Mouse (Mus musculus) stomach, embryonic 16.5 days (tissue): ENCODE measurements at regions not wholly inside any gene's neighbourhood (a gene's known extent, or its start where the extent isn't known, plus 50 kb on each side); places are given as distances from the start of the nearest gene placed in this dataset. TPM values are rescaled to one million over a fixed set of nuclear protein-coding genes. Genes with fewer than 3 reads are reported as not detected.

Experiments
- ATAC-seq: fragments of 200-750 bp; cut with Nextera tagmentation; 2 replicates; pipeline ENCODE4 v1.8.0; 2017; ENCODE audit warnings: moderate number of reproducible peaks, moderate TSS enrichment; ENCODE audit not compliant: insufficient read depth, low FRiP score
- H3K27ac ChIP-seq: fragments of 300-500 bp; sonication (generic); 2 replicates; pipeline ENCODE4 v1.5.1; 2014; ENCODE audit warnings: low read length
- H3K27me3 ChIP-seq: fragments of 300-500 bp; sonication (generic); 2 replicates; pipeline ENCODE4 v1.6.1; 2014; ENCODE audit warnings: low read length, control low read depth, mixed read lengths; ENCODE audit not compliant: control insufficient read depth, insufficient read depth
- H3K36me3 ChIP-seq: fragments of 300-500 bp; sonication (generic); 2 replicates; pipeline ENCODE4 v1.6.1; 2014; ENCODE audit warnings: low read length; ENCODE audit not compliant: control insufficient read depth, insufficient read depth
- H3K4me1 ChIP-seq: fragments of 300-500 bp; sonication (generic); 2 replicates; pipeline ENCODE4 v1.6.1; 2014; ENCODE audit warnings: low read length, control low read depth, mixed read lengths; ENCODE audit not compliant: control insufficient read depth, insufficient read depth
- H3K4me2 ChIP-seq: fragments of 300-500 bp; sonication (generic); 2 replicates; pipeline ENCODE4 v1.6.1; 2014; ENCODE audit warnings: low read depth, low read length, mixed read lengths
- H3K4me3 ChIP-seq: fragments of 300-500 bp; sonication (generic); replicated peaks from 2 replicates; pipeline ENCODE4 v1.5.1; 2014; ENCODE audit warnings: mild to moderate bottlenecking, low read length
- H3K9ac ChIP-seq: fragments of 300-500 bp; sonication (generic); 2 replicates; pipeline ENCODE4 v1.6.1; 2014; ENCODE audit warnings: low read length
- H3K9me3 ChIP-seq: fragments of 300-500 bp; sonication (generic); replicated peaks from 2 replicates; pipeline ENCODE4 v1.6.1; 2016; ENCODE audit warnings: low read length, control low read depth; ENCODE audit not compliant: control insufficient read depth
- WGBS: fragments of 180-500 bp; shearing (Covaris S2); extraction: QIAGEN DNeasy Blood & Tissue Kit; methylation state at CpG from one replicate; pipeline ENCODE4 v1.1.7; 2014; 5-methylcytosine and 5-hydroxymethylcytosine counted together
- microRNA-seq: library from miRNA; unstranded; fragments of <30 nt; microRNA quantifications from one replicate; pipeline ENCODE4, GENCODE M21; 2016

- H3K4me3 ChIP-seq = no peak overlapping the region
- ATAC-seq = no peak
- H3K4me2 ChIP-seq = no peak overlapping the region
- no peaks in the 10 kb centered on the region for H3K4me1 ChIP-seq
- no peaks in the 10 kb centered on the region for H3K36me3 ChIP-seq
- no peaks in the 10 kb centered on the region for H3K27me3 ChIP-seq
- no peak overlapping the region for H3K27ac ChIP-seq
- H3K9ac ChIP-seq = no peak overlapping the region
- H3K9me3 ChIP-seq = no peaks in the 10 kb centered on the region
- WGBS = 40% methylated on average over 8 of the region's 8 CpGs
Observed at GRCm38 (mm10) chr6:94751101-94751440, 51.1 kb upstream of the Lrig1 start.

GRCm38 (mm10) chr6:94750228-94751100 is 50.5 kb upstream of the Lrig1 start:
- Histone ChIP-seq H3K9ac (no peak overlapping the region), H3K36me3 (no peaks in the 10 kb centered on the region), H3K9me3 (no peaks in the 10 kb centered on the region), H3K27ac (no peak overlapping the region), H3K4me1 (no peaks in the 10 kb centered on the region), H3K4me3 (no peak overlapping the region), H3K4me2 (no peak overlapping the region), H3K27me3 (no peaks in the 10 kb centered on the region)
- 40% methylated on average over 13 of the region's 13 CpGs for WGBS
- ATAC-seq = no peak

Small RNA genes in the stretch of these regions (microRNA-seq; reads per million reads assigned to microRNA genes)
- not detected for gene Gm23364
